Mouse (Mus musculus) left cerebral cortex, adult 18-20 months (tissue): ENCODE measurements around the gene Sgcd. TPM values are rescaled to one million over a fixed set of nuclear protein-coding genes. Genes with fewer than 3 reads are reported as not detected.
"Not testable (repeated sequence)": the region's sequence is repeated elsewhere in the genome, so short reads cannot be mapped to it uniquely, and the experiment has no call there.

ENCODE experiments used
- DNase-seq, 2 experiments: peaks; one replicate each; pipeline ENCODE4 v3.0.0; 2021 to 2022; ENCODE audit warnings: low spot score in 2 of 2, mixed read lengths in 1 of 2
- total RNA-seq, 2 experiments: library from RNA; stranded (reverse); gene quantifications; 2 replicates each; pipeline ENCODE4 v1.2.3; 2021

Gene Sgcd
- total RNA-seq, 2 experiments from 2014 or later: 9.7 to 13.8 TPM

- DNase-seq: no peak
Measured at GRCm38 (mm10) chr11:47777916-47778226, 210.9 kb downstream of the Sgcd start.

DNA sequence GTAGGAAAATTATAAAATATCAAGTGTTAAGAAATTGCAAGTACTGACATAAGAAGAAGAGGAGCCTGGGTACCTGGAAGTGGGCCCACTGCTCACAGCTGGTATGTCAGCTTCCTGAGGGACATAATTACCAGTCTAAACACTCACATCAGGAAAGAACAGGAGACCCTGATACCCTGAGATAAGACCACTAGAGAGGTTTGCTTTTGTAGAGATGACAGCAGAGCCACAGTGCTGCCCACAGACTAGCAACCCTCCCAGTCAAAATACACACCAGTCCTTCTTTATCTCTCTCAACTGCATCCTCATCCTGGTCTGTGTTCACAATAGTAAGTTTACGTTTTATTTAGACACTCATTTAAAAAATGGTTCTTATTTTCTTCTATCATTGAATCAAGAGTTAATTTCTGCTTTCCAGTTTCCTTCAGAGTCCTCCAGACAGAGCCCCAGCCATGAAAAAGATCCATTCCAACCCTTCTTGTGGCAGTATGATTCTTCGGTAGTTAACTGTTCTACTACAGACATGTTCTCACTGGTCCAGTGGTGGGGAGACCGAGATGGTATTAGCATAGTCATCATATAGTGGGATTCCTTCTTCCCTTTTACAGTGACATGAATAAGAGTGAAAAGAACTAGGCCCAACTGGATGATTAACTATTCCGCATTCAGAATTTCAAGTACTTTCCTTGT, 211.4 kb downstream of the Sgcd start:
- DNase-seq: no peak

DNA sequence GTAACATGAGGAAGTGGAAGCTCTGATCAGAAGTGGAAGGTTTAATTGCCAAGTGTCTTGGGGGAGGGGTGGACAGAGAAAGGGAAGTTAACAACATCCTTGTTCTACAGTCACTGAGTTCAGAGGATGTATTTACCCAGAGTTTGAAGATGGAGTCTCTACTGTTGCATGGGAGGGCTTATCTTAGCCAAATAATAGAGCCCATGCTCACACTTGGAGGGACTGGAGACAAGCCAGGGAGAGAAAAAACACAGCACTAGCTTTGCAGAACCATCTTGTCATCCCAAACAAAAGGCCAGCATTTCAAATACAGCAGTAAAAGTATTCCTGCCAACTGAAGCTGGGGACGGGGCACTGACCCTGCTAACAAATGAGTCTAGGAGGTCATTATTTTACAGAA, 212.8 kb downstream of the Sgcd start:
- no peak for DNase-seq

GRCm38 (mm10) chr11:47765859-47766258, 222.9 kb downstream of the Sgcd start:
- DNase-seq: no peak

- DNase-seq: not testable (repeated sequence)
Measured at GRCm38 (mm10) chr11:47763569-47763968, 225.2 kb downstream of the Sgcd start.

GRCm38 (mm10) chr11:47759015-47759414, 229.8 kb downstream of the Sgcd start:
- peak; percentile 6 to 12 for DNase-seq

DNA sequence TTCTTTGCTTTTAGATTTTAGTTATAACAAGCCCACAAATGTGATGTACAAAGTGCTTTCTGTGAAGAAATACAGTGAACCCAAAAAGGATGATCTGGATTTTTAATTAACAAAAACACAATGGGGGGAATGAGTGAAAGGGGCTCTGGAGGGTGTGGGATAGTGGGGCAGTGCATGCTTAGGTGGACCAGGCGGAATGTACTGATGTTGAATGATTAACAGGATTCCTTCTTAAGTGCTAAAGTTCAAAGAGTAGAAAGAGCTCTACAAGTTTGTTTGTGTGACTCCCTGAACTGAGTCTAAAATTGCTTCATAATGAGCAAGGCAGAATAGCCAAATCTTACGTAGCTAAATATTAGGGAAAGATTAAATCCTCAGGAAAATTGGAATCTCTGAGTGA, 246.0 kb downstream of the Sgcd start:
- no peak for DNase-seq

DNA sequence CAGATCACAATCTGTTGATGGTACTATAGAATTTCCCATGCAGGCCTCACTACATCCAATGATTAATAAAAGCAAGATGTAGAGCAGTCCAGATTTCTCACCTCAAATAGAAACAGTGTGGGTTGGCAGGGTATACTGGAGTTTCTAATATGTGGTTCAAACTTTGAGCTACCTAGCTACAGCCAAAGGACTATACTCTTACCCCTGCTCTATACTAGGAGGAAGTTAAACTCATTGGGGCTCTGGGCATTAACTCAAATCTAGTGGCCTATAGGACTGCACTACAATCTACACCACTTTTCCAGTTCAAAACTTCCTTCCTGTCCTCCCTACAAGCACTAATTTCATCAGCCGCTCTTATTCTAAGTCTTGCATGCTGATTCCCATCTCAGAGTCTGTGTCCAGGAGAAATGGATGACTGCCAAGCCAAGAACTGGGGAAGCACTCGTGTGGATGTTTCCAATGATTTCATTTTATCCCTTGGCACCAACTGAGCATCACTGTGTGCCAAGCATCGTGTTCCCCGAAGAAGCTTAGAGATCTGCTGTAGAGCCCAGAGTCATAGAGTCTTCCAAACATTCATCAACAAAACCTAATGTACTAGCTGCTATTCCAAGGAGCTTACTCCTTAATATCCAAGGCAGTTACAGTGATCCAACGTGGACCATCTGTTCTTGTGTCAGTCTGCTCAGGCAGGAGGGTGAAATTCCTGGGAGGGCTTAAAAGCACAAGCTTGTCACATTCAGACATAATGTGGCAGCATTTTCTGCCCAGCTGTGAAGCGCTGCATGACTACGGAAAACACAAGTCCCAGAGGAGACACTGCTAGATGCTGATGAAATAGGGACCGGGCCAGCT, 283.6 kb downstream of the Sgcd start:
- peak; percentile 35 to 42 for DNase-seq

GRCm38 (mm10) chr11:47695611-47696010, 293.2 kb downstream of the Sgcd start:
- no peak for DNase-seq

DNA sequence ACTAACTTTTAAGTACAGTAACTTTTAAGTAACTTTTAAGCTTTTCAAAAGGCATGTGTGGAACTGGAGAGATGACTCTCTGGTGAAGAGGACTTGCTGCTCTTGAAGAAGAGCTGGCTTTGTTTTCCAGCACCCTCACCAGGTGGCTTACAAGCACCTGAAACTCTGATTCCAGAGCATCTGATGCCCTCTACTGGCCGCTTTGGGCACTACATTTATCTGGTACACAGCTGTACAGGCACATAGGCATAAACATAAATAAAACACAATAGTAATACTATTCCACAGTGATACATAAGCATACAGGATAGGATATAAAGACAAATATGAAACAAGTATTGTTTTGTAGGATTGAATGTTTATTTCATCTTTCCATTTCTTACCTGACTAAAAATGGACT, 330.6 kb downstream of the Sgcd start:
- DNase-seq: peak; percentile 11 to 43

DNA sequence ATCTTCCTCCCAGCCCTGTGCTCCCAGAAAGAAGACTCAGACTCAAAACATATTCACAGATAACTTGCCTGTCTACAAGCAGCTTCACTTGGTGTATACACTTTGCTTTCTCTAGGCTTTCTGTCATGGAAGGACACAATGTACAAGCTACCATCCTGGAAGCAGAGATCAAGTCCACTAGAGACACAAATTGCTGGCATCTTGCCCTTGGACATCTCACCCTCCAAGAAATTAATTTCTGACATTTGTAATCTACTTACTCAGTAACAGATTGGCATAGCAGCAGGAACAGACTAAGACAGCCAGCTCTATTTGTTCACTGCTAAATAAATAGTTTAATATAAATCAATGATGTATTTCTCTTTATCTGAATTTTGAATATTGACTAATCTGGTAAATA, 342.9 kb downstream of the Sgcd start:
- DNase-seq: no peak

DNA sequence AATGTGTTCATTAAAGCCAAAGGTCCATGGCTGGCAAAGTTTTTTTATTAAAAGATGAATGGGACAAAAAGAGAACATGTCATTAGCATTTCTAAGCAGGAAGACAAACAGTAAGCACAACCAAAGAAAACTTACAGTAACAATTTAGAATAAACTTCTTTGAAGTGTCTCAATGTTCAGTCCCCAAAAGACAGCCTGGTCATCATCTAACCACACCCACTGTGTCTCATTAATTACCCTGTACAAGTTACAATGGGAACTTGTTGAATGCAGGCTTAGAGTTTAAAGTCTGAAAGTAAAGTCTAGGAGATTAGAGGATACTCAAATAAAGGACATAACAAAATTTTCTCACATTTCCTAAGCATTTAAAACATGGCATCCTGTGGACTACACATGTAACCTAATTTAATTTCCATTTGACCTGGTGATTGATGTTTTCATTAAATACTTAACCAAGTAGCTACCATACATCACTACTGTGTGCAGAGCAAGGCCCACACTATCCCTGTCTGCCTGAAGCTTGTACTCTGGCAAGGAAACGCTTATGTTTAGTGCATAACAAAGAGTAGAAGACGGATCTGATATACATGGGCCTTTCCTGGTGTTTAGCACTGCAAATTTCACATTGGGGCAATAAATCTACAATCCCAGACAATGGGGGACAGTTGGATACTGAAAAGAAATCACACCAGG, 347.1 kb downstream of the Sgcd start:
- no peak for DNase-seq

DNA sequence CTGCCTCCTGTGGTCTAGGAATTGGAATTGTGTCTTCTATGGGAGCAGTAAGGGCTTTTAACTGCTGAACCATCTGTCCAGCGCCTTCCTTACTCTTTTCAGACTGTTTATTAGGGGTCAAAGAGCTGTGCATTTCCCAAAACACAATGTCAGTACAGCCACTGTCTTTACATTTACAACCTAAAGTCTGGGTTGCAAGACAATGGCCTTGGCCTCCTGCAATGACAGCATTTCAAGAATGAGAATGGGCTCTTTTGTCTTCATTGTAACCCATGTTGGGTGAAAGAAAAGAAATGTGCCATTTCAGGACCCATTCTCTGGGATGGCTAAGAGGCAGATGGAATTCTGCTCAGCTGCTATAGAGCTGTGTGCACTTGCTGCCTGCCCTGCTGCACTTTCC, 348.2 kb downstream of the Sgcd start:
- no peak for DNase-seq

GRCm38 (mm10) chr11:47630186-47630585, 358.6 kb downstream of the Sgcd start:
- no peak for DNase-seq

- DNase-seq: no peak
Measured at GRCm38 (mm10) chr11:47609892-47610291, 378.9 kb downstream of the Sgcd start.

GRCm38 (mm10) chr11:47574635-47575034, 414.1 kb downstream of the Sgcd start:
- DNase-seq: no peak

GRCm38 (mm10) chr11:47568488-47568887, 420.3 kb downstream of the Sgcd start:
- DNase-seq: no peak

GRCm38 (mm10) chr11:47566156-47566555, 422.6 kb downstream of the Sgcd start:
- peak; percentile 6 to 14 for DNase-seq

DNA sequence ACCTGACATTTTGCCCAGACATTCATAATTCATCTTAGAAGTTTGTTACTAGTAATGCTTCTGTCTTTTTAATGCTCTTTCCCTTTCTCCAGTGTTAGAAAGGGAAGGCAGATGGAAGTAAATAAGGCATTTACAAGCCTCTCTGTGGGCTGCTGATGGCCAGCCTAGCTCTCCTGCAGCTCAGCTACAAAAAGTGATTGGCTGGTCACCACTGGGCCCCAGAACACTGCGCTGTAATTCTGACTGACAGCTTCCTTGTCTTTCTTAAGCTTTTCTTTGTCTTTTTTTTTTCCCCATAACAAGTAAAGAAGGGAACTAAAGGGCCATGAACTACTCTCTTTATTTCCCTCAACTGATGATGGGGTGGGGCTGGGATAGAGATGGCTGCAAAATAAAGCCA, 463.9 kb downstream of the Sgcd start:
- DNase-seq: no peak

DNA sequence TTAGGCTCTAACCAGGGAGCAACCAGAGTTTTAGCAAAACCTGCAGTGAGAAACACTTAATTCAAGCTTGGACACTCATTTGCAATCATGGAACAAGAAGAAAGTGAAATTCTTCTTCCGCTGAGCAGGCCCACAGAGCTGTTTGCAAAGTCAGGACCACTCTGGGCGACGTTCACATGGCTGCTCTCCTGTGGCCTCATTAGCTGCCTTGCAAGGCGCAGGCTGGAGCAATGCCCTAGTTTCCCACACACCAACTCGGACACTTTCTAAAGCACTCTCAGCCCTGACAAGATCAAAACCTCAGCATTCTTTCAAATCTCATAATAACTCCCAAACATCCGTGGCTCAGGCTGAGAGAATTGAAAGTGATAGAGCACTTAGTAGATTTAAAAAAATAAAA, 480.7 kb downstream of the Sgcd start:
- no peak for DNase-seq

- DNase-seq: not testable (repeated sequence)
Measured at GRCm38 (mm10) chr11:47503236-47503635, 485.5 kb downstream of the Sgcd start.
